Mouse (Mus musculus) liver, postnatal 0 days (tissue): ENCODE results near the gene Ect2.

Experiments used
- CTCF ChIP-seq: sonication (generic); IDR thresholded peaks from 2 replicates; pipeline ENCODE4 v1.5.1; 2016; ENCODE audit warnings: antibody characterized with exemption, low read depth
- EP300 ChIP-seq: IDR thresholded peaks from 2 replicates; pipeline ENCODE4 v1.6.1; 2016; ENCODE audit warnings: antibody characterized with exemption, low read depth, mild to moderate bottlenecking

- TF ChIP-seq CTCF (peak; percentile 50), EP300 (no peak)
These were observed 35.5 kb downstream of the Ect2 start for GRCm38 (mm10) chr3:27118227-27118626.
